Comparison of ENCODE assay signal across 25 mouse cellular contexts in the genomic region with DNA sequence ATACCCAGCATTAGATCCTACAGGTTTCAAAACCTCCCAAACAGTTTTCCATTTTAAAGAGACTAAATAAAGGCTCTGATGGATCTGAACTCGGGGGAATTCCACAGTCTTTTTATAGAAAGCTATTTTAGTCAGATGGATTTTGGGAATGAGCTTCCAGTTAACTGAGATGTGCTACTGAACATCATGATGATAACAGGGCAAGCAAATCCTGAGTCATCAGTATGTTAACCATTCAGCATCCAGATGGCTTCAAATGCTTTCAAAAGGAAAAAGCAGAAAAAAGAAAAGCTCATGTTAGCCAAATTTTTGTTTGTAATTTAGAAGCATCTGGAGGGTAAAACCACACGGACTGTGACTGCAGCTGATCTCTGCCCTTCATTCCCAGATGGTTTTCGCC.
"Had no signal": no experiment of that assay in that cellular context is flagged by ENCODE, and none has a peak within 500 bp of the region (broad histone marks: within the 10 kb centered on the region; RNA-seq: fewer than 3 reads in every experiment).

No protein-coding gene starts in this region.

- H3K27me3 ChIP-seq: limb, embryonic 13.5 days; liver, embryonic 12.5 days; liver, embryonic 15.5 days; lung, embryonic 15.5 days; megakaryocyte, embryonic 14.5 days; neural tube, embryonic 12.5 days; neural tube, embryonic 15.5 days; stomach, embryonic 15.5 days had no signal

- H3K9me3 ChIP-seq: limb, embryonic 10.5 days; limb, embryonic 13.5 days; liver, embryonic 12.5 days; liver, embryonic 15.5 days; lung, embryonic 15.5 days; megakaryocyte, embryonic 14.5 days; midbrain, embryonic 10.5 days; neural tube, embryonic 12.5 days; neural tube, embryonic 15.5 days; stomach, embryonic 15.5 days had no signal

- H3K4me2 ChIP-seq: limb, embryonic 13.5 days; liver, embryonic 12.5 days; liver, embryonic 15.5 days; lung, embryonic 15.5 days; neural tube, embryonic 12.5 days; neural tube, embryonic 15.5 days; stomach, embryonic 15.5 days had no signal

- H3K4me1 ChIP-seq: limb, embryonic 10.5 days; limb, embryonic 13.5 days; liver, embryonic 12.5 days; liver, embryonic 15.5 days; lung, embryonic 15.5 days; megakaryocyte, embryonic 14.5 days; midbrain, embryonic 10.5 days; neural tube, embryonic 12.5 days; neural tube, embryonic 15.5 days; stomach, embryonic 15.5 days had no signal

- H3K36me3 ChIP-seq: limb, embryonic 10.5 days; limb, embryonic 13.5 days; liver, embryonic 12.5 days; liver, embryonic 15.5 days; lung, embryonic 15.5 days; midbrain, embryonic 10.5 days; neural tube, embryonic 12.5 days; neural tube, embryonic 15.5 days; stomach, embryonic 15.5 days had no signal

- H3K4me3 ChIP-seq: limb, embryonic 10.5 days; limb, embryonic 13.5 days; liver, embryonic 12.5 days; liver, embryonic 15.5 days; lung, embryonic 15.5 days; megakaryocyte, embryonic 14.5 days; midbrain, embryonic 10.5 days; neural tube, embryonic 12.5 days; neural tube, embryonic 15.5 days; stomach, embryonic 15.5 days had no signal

- H3K9ac ChIP-seq: limb, embryonic 13.5 days; liver, embryonic 12.5 days; liver, embryonic 15.5 days; lung, embryonic 15.5 days; neural tube, embryonic 12.5 days; neural tube, embryonic 15.5 days; stomach, embryonic 15.5 days had no signal

- ATAC-seq: liver, embryonic 12.5 days had no signal

- DNase-seq: kidney, adult 18-20 months; kidney, adult 9 months; kidney, postnatal 14 days; kidney, postnatal 4 days; liver; lung, adult 18-20 months; lung, postnatal 10 days; lung, postnatal 36 days; midbrain, embryonic 14.5 days; right cerebral cortex, adult 18-20 months; right cerebral cortex, postnatal 14 days; right cerebral cortex, postnatal 4 days; thymus, adult 2 months; thymus, postnatal 14 days; thymus, postnatal 4 days had no signal

- H3K27ac ChIP-seq: limb, embryonic 10.5 days; limb, embryonic 13.5 days; liver, embryonic 12.5 days; liver, embryonic 15.5 days; lung, embryonic 15.5 days; midbrain, embryonic 10.5 days; neural tube, embryonic 12.5 days; neural tube, embryonic 15.5 days; stomach, embryonic 15.5 days had no signal
